Mouse (Mus musculus) cerebellum, postnatal 36 days (tissue): ENCODE measurements around the gene Itgav.

Experiments
- DNase-seq, 2 experiments: peaks; one replicate each; pipeline ENCODE4 v3.0.0; 2021 to 2022; ENCODE audit warnings: mixed read lengths in 2 of 2

Itgav gene

GRCm38 (mm10) chr2:83753008-83753407 lies 28.8 kb downstream of the Itgav start:
- DNase-seq, result no peak

- no peak for DNase-seq
Measured at GRCm38 (mm10) chr2:83754306-83754837, 30.2 kb downstream of the Itgav start.

GRCm38 (mm10) chr2:83758606-83759215 lies 34.5 kb downstream of the Itgav start:
- DNase-seq, result no peak

GRCm38 (mm10) chr2:83759216-83759648 lies 35.0 kb downstream of the Itgav start:
- peak; percentile 28 to 30 for DNase-seq

GRCm38 (mm10) chr2:83759667-83760066 lies 35.5 kb downstream of the Itgav start:
- no peak for DNase-seq

GRCm38 (mm10) chr2:83760112-83760511 lies 35.9 kb downstream of the Itgav start:
- no peak for DNase-seq

GRCm38 (mm10) chr2:83761506-83761905 lies 37.3 kb downstream of the Itgav start:
- peak; percentile 34 to 51 for DNase-seq

GRCm38 (mm10) chr2:83762106-83762855 lies 38.1 kb downstream of the Itgav start:
- peak in 1 of 2 experiments; percentile 11 for DNase-seq

GRCm38 (mm10) chr2:83766058-83766457 lies 41.9 kb downstream of the Itgav start:
- no peak for DNase-seq

- no peak for DNase-seq
Measured at GRCm38 (mm10) chr2:83766878-83767277, 42.7 kb downstream of the Itgav start.

GRCm38 (mm10) chr2:83768311-83769047 lies 44.3 kb downstream of the Itgav start:
- DNase-seq, result no peak

GRCm38 (mm10) chr2:83771155-83771812 lies 47.1 kb downstream of the Itgav start:
- DNase-seq, result peak; percentile 46 to 60

GRCm38 (mm10) chr2:83791330-83792073 lies 67.3 kb downstream of the Itgav start:
- no peak for DNase-seq

- DNase-seq, result no peak
Measured at GRCm38 (mm10) chr2:83792102-83792501, 67.9 kb downstream of the Itgav start.

- DNase-seq, result no peak
Measured at GRCm38 (mm10) chr2:83795766-83796165, 71.6 kb downstream of the Itgav start.

GRCm38 (mm10) chr2:83797902-83798497 lies 73.8 kb downstream of the Itgav start:
- no peak for DNase-seq

- DNase-seq, result peak; percentile 92 to 96
Measured at GRCm38 (mm10) chr2:83812483-83813272, 88.5 kb downstream of the Itgav start, which contains the start of gene Fam171b. Gene Fam171b (plus strand): TSS chr2:83812636.

GRCm38 (mm10) chr2:83813273-83813892 lies 89.2 kb downstream of the Itgav start:
- peak; percentile 11 to 46 for DNase-seq

- peak; percentile 33 to 48 for DNase-seq
Measured at GRCm38 (mm10) chr2:83814009-83814408, 89.8 kb downstream of the Itgav start.

GRCm38 (mm10) chr2:83816147-83816546 lies 92.0 kb downstream of the Itgav start:
- DNase-seq, result no peak
